Mouse (Mus musculus): ENCODE data around the gene Sh2d5.

DNA sequence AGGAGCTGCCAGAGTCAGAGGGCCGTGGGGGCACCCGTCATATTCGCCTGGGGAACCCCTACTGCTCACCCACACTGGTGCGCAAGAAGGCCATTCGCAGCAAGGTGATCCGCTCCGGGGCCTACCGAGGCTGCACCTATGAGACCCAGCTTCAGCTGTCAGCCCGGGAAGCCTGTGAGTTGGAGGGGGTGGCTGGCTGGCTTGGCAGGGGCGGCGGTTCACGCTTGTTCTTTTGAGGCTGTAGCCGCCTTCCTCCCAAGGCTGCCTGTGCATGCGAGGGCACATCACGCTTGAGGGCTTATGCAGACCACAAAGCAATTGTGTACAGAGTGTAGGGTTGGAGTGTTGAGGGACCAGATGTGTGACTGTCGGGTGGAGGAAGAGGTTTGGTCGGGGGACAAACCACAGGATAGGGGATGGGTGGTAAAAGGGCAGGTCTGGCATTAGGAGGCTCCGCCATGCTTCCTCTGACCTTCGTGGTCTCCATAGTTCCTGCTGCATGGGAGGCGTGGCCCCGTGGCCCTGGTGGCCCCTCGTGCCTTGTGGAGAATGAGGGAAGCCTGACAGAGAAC lies 7.0 kb downstream of the Sh2d5 start:
- TF ChIP-seq CTCF (IDR thresholded peaks at IDR 0.05; ENCODE audit: low read depth), result no peak
- TF ChIP-seq EP300 (optimal IDR thresholded peaks at IDR 0.05), result no peak
